Mouse (Mus musculus) intestine, postnatal 0 days (tissue): ENCODE data around the gene Lpar1. TPM values are rescaled to one million over a fixed set of nuclear protein-coding genes. Genes with fewer than 3 reads are reported as not detected.

Experiments
- ATAC-seq: fragments of 200-750 bp; cut with Nextera tagmentation; 2 replicates; pipeline ENCODE4 v1.8.0; 2017; ENCODE audit warnings: mild to moderate bottlenecking, moderate TSS enrichment, moderate library complexity
- H3K27ac ChIP-seq: fragments of 300-500 bp; sonication (generic); 2 replicates; pipeline ENCODE4 v1.5.1; 2014; ENCODE audit warnings: mild to moderate bottlenecking, low read depth, low read length, moderate library complexity
- H3K27me3 ChIP-seq: fragments of 300-500 bp; sonication (generic); replicated peaks from 2 replicates; pipeline ENCODE4 v1.6.1; 2014; ENCODE audit warnings: low read length, mixed read lengths; ENCODE audit not compliant: control insufficient read depth, insufficient read depth
- H3K36me3 ChIP-seq: fragments of 300-500 bp; sonication (generic); 2 replicates; pipeline ENCODE4 v1.6.1; 2014; ENCODE audit warnings: mild to moderate bottlenecking, moderate library complexity; ENCODE audit not compliant: control insufficient read depth, insufficient read depth
- H3K4me1 ChIP-seq: fragments of 300-500 bp; sonication (generic); replicated peaks from 2 replicates; pipeline ENCODE4 v1.6.1; 2014; ENCODE audit warnings: antibody characterized with exemption, low read length, mixed read lengths; ENCODE audit not compliant: control insufficient read depth, insufficient read depth
- H3K4me2 ChIP-seq: fragments of 300-500 bp; sonication (generic); replicated peaks from 2 replicates; pipeline ENCODE4 v1.6.1; 2014; ENCODE audit warnings: low read depth, mild to moderate bottlenecking, moderate library complexity
- H3K4me3 ChIP-seq: fragments of 300-500 bp; sonication (generic); 2 replicates; pipeline ENCODE4 v1.5.1; 2014; ENCODE audit warnings: low read depth, low read length
- H3K9ac ChIP-seq: fragments of 300-500 bp; sonication (generic); 2 replicates; pipeline ENCODE4 v1.6.1; 2014; ENCODE audit warnings: mild to moderate bottlenecking, low read depth, low read length
- H3K9me3 ChIP-seq: fragments of 300-500 bp; sonication (generic); 2 replicates; pipeline ENCODE4 v1.6.1; 2016; ENCODE audit warnings: mixed run types; ENCODE audit not compliant: control insufficient read depth
- CTCF ChIP-seq: sonication (generic); IDR thresholded peaks from 2 replicates; pipeline ENCODE4 v1.5.1; 2016; ENCODE audit warnings: low read depth, mild to moderate bottlenecking, control low read depth, antibody characterized with exemption, moderate library complexity
- WGBS: fragments of 180-500 bp; shearing (Covaris S2); extraction: QIAGEN DNeasy Blood & Tissue Kit; methylation state at CpG from one replicate; pipeline ENCODE4 v1.1.7; 2014; 5-methylcytosine and 5-hydroxymethylcytosine counted together
- polyA plus RNA-seq: library from polyadenylated mRNA; unstranded; fragments of >200 nt; fragmentation: Nextera tagmentation; extraction: Ambion mirVana; gene quantifications from 2 replicates; pipeline ENCODE4 v1.2.1, GENCODE M21; 2015

Gene Lpar1
- polyA plus RNA-seq, 1 experiment from 2014 or later, result 64.9 TPM

GRCm38 (mm10) chr4:58562776-58563175 is 9.1 kb upstream of the Lpar1 start:
- WGBS, result 67% methylated on average over 1 of the region's 1 CpGs
- Histone ChIP-seq H3K27me3 (no peaks in the 10 kb centered on the region), H3K4me1 (no peaks in the 10 kb centered on the region), H3K9me3 (no peaks in the 10 kb centered on the region), H3K9ac (no peak overlapping the region), H3K27ac (no peak overlapping the region), H3K4me2 (no peak overlapping the region), H3K36me3 (no peaks in the 10 kb centered on the region), H3K4me3 (no peak overlapping the region)
- TF ChIP-seq CTCF, result no peak
- no peak for ATAC-seq

DNA sequence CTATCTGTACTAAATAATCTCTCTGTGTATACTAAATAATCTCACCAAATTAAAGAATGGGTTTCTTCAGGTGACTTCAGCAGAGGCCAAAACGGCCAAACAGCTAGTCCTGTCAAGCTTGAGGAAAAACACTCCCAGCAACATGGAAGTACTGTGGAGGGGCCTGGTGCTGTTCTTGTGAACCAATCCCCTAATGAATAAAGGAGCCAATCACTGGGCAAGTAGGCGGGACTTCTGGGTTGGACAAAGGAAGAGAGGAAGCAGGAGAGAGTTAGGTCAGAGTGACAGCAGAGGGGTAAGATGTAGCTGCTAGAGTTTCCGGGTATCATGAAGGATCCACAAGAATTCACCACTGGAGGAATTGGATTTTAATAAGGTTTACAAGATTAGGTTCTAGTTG is 3.3 kb upstream of the Lpar1 start:
- no peak overlapping the region for H3K4me2 ChIP-seq
- no peaks in the 10 kb centered on the region for H3K36me3 ChIP-seq
- H3K27ac ChIP-seq, result no peak overlapping the region
- H3K4me3 ChIP-seq, result no peak overlapping the region
- no peak for ATAC-seq
- H3K4me1 ChIP-seq, result no peaks in the 10 kb centered on the region; the same call in 1 of the 2 replicates
- H3K9ac ChIP-seq, result no peak overlapping the region
- H3K27me3 ChIP-seq, result no peaks in the 10 kb centered on the region
- H3K9me3 ChIP-seq, result no peaks in the 10 kb centered on the region
- TF ChIP-seq CTCF, result no peak
- 70% methylated on average over 3 of the region's 3 CpGs for WGBS

- no peak for ATAC-seq
- H3K27me3 ChIP-seq, result no peaks in the 10 kb centered on the region
- H3K9me3 ChIP-seq, result no peaks in the 10 kb centered on the region
- H3K9ac ChIP-seq, result peak overlapping the region; percentile 84; the same call in 1 of the 2 replicates
- no peak for TF ChIP-seq CTCF
- H3K4me1 ChIP-seq, result peaks cover 3% of the 10 kb centered on the region; the same call in 1 of the 2 replicates
- WGBS, result 34% methylated on average over 10 of the region's 10 CpGs
- peak overlapping the region; percentile 93 for H3K4me2 ChIP-seq
- H3K4me3 ChIP-seq, result peak overlapping the region; percentile 71; the same call in 1 of the 2 replicates
- peak overlapping the region; percentile 54; the same call in 1 of the 2 replicates for H3K27ac ChIP-seq
- H3K36me3 ChIP-seq, result 0 out of 2 replicates have a peak, but pooled peaks cover 4% of the 10 kb centered on the region
These were observed 701 bp upstream of the Lpar1 start for GRCm38 (mm10) chr4:58554359-58554838.

DNA sequence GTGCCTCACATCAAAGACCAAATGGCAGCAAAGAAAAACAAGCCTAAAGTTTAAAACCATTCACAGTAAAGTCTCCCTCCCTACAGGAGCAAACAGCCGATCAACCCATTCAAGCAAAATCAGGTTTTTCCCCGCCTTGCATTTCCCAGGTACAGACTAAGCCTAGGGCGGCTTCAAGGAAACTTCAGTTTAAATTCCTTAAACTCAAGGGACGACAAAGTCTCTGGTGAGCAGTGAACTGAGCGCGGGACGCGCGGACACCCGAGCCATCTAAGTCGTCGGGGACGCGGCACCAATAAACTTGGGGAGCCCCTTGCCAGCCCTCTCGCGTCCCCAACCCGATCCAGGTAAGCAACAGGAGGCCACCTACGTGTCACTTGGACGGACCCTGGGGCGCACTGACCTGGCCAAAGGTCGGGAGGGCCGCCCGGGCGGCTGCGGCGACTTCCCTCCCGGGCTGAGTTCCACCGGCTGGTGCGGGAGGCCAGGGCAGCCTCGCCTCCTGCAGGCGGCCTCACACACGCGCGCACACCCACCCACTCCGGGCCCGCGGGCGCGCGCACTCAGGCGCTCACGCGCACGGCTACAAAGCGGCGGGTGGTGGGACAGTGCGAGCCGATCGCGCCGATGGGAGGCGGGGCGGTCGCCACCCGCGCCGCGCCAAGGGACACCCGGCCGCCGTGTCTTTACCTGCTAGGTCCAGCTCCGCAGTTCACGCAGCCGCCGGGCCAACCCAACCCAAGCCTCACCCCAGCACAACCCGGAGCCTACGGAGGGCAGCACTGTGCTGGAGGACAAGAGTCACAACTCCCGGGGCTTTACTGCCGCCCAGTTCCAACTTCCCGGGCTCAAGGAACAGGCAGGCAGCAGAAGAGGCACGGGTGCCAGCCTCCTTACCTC is 717 bp downstream of the Lpar1 start:
- Histone ChIP-seq H3K4me1 (peaks cover 3% of the 10 kb centered on the region; the same call in 1 of the 2 replicates), H3K36me3 (peaks cover 9% of the 10 kb centered on the region; the same call in 1 of the 2 replicates), H3K9me3 (no peaks in the 10 kb centered on the region), H3K4me3 (peak overlapping the region; percentile 71), H3K4me2 (peak overlapping the region; percentile 93), H3K9ac (peak overlapping the region; percentile 84), H3K27me3 (no peaks in the 10 kb centered on the region), H3K27ac (peak overlapping the region; percentile 94)
- TF ChIP-seq CTCF, result peak; percentile 73
- ATAC-seq, result peak; percentile 92
- under 1% methylated on average over 69 of the region's 71 CpGs for WGBS

DNA sequence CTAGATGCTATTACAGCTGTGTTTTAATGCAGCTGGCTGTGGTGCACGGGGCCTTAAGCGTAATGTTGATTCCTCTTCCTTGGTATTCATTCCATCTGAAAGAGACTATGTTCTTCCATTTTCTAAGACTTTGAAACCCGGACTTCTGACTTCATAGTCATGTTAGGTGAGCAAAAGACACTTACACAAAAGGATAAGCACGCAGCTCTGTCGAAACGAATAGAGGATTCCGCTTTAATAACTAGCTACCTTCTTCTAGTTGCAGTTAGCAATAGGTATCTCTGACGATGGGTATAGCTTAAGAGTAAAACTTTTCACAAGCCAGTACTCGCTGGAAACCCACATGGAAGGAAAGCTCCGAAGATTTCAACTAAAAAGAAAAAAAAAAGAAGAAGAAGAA is 1.5 kb downstream of the Lpar1 start:
- Histone ChIP-seq H3K4me2 (peak overlapping the region; percentile 93), H3K27me3 (no peaks in the 10 kb centered on the region), H3K4me3 (peak overlapping the region; percentile 71), H3K36me3 (peaks cover 11% of the 10 kb centered on the region; the same call in 1 of the 2 replicates), H3K4me1 (peaks cover 3% of the 10 kb centered on the region; the same call in 1 of the 2 replicates), H3K9ac (peak overlapping the region; percentile 84), H3K9me3 (no peaks in the 10 kb centered on the region), H3K27ac (peak overlapping the region; percentile 94)
- no peak for TF ChIP-seq CTCF
- WGBS, result 8% methylated on average over 10 of the region's 10 CpGs
- no peak for ATAC-seq

DNA sequence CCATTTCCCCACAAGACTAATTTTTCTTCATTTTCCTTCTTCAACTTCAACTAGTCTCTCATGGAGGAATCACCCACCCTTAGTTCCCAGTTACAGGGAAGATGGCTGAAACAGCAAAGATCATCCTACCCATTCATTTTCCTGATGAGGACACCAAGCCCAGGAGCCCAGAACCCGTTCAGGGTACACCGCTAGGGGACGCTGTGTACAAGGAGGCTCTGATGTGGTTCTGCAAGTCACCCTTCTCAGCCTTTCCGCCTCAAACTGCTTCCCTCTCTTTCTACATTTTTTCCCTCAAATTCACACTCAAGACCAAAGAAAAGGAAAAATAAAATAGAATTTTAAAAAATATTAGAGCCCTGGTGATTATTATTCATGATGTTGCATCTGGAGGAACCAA is 1.9 kb downstream of the Lpar1 start:
- peak; percentile 97 for TF ChIP-seq CTCF
- ATAC-seq, result no peak
- H3K4me1 ChIP-seq, result peaks cover 8% of the 10 kb centered on the region
- H3K27me3 ChIP-seq, result no peaks in the 10 kb centered on the region
- H3K4me2 ChIP-seq, result peak overlapping the region; percentile 93
- WGBS, result 3% methylated on average over 4 of the region's 4 CpGs
- no peak overlapping the region for H3K9ac ChIP-seq
- peak overlapping the region; percentile 94 for H3K27ac ChIP-seq
- H3K9me3 ChIP-seq, result no peaks in the 10 kb centered on the region
- peak overlapping the region; percentile 71 for H3K4me3 ChIP-seq
- H3K36me3 ChIP-seq, result peaks cover 11% of the 10 kb centered on the region; the same call in 1 of the 2 replicates
